Mouse (Mus musculus) heart, adult 2 months (tissue): ENCODE measurements around the gene Coro6.

Experiments used
- CTCF ChIP-seq: fragments of 200-600 bp; IDR thresholded peaks from 2 replicates; pipeline ENCODE4 v1.8.1; 2022; ENCODE audit warnings: antibody characterized with exemption, mild to moderate bottlenecking, moderate library complexity
- POLR2A ChIP-seq: fragments of 200-500 bp; IDR thresholded peaks from 2 replicates; pipeline ENCODE4 v1.6.1; 2011; ENCODE audit warnings: mild to moderate bottlenecking, low read depth, low read length, control low read depth; ENCODE audit not compliant: insufficient read depth

GRCm38 (mm10) chr11:77451670-77452069 is 10.5 kb upstream of the Coro6 start:
- TF ChIP-seq POLR2A, result no peak
- TF ChIP-seq CTCF, result no peak
